Mouse (Mus musculus) cerebellum, adult 8-10 months (tissue): ENCODE data around the gene Cox7a1.
"Not testable (repeated sequence)": the region's sequence is repeated elsewhere in the genome, so short reads cannot be mapped to it uniquely, and the experiment has no call there.

Experiments used
- DNase-seq: peaks from one replicate; pipeline ENCODE4 v3.0.0; 2022

Gene Cox7a1

DNA sequence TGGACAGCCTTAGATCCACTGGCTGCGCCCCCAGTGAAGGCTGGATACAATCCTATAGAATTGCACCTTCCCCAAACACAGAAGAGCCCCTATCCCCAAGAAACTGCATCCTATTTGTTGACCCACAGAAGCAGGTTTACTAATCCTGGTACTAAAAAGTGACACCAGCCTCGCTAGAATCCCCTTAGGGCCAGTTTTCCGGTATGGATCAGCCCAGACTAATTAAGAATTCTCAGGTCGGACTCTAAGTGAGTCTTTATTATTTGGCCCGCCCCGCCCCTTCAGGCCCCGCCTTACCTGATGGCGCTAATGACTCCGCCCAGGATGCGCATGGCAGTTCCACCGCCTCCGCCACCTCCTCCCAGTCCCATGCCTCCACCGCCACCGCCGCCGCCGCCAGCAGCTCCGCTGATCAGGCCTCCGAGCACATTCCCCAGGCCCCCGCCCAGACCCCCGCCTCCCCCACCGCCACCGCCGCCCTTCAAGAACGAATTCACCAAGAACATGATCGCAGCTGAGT, 9.7 kb downstream of the Cox7a1 start:
- DNase-seq, result peak; percentile 82

- DNase-seq, result peak; percentile 52
These were observed 10.3 kb downstream of the Cox7a1 start for GRCm38 (mm10) chr7:30194101-30194831.

GRCm38 (mm10) chr7:30194884-30195283, 10.9 kb downstream of the Cox7a1 start:
- peak; percentile 93 for DNase-seq

GRCm38 (mm10) chr7:30195461-30195860, 11.5 kb downstream of the Cox7a1 start:
- DNase-seq, result no peak

GRCm38 (mm10) chr7:30196171-30196570, 12.2 kb downstream of the Cox7a1 start:
- DNase-seq, result no peak

- DNase-seq, result no peak
These were observed 13.7 kb downstream of the Cox7a1 start for GRCm38 (mm10) chr7:30197592-30198129.

- DNase-seq, result peak; percentile 67
These were observed 14.6 kb downstream of the Cox7a1 start, which contains the start of gene Capns1 for GRCm38 (mm10) chr7:30198481-30198971. Capns1 (minus strand) TSS chr7:30198811.

DNA sequence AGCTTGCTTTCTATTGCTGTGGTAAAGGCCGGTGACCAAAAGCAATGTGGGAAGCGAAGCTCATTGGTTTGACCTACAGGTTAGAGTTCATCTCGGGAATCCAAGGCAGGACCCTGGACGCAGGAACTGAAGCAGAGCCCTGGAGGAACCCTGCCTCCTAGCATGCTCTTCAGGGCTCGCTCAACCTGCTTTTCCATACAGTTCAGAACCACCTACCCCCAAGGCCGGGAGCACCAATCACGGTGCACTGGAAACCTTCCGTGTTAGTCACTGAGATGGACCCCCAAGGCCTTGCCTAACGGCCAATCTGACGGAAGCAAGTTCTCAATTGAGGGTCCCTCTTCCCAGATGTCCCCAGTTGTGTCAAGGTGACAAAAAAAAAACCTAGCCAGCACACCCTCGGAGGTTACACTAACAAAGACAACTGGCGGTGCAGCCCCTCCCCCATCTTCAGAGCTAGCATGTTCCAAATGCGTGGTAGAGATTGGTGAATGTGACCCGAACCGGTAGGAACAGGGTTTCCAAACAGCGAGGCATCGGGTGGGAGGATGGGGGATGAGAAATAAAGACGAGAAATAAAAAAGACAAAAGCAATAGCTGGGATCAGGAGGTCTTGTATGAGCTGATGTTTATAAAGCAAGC, 15.7 kb downstream of the Cox7a1 start:
- DNase-seq, result peak; percentile 14

DNA sequence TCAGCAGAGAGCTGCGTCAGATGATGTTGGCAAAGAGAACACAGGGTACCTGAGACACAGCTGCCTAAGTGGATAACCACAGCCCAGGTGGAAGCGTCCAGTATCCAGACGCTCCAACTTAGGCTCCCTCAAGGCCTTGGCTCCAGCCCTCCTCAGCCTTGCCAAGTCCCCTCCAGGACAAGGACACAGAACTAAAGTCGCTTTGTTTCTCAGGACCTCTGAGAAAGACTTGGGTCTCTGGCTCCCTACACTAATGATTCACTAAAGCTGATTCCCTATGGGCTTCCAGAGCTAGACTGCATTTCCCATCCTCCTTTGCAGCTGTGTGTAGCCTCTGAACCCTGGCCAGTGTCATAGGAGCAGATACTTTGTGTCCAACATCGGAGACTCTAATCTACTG, 16.3 kb downstream of the Cox7a1 start:
- peak; percentile 12 for DNase-seq

GRCm38 (mm10) chr7:30200661-30201060, 16.7 kb downstream of the Cox7a1 start:
- DNase-seq, result not testable (repeated sequence)

GRCm38 (mm10) chr7:30202895-30203690, 19.1 kb downstream of the Cox7a1 start:
- DNase-seq, result peak; percentile 59

- no peak for DNase-seq
These were observed 20.4 kb downstream of the Cox7a1 start for GRCm38 (mm10) chr7:30204380-30204779.

DNA sequence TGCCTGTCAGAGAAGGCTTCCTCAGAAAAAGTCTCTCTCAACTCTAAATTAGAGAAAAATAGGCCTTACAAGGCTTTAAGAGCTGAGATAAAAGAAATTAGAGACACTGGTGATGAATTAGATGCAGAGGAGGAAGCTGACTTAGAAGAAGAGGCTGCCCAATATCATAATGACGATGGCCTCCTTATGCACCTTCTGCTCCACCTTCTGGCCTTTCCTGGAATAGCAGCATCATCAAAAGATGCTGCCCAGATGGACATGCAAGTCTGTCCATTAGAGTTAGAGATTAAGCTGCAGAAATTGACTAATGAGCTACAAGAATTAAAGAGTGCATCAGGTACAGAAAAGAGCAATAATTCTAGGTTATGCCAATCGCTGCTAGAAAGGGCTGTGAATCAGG, 21.4 kb downstream of the Cox7a1 start:
- peak; percentile 81 for DNase-seq

DNA sequence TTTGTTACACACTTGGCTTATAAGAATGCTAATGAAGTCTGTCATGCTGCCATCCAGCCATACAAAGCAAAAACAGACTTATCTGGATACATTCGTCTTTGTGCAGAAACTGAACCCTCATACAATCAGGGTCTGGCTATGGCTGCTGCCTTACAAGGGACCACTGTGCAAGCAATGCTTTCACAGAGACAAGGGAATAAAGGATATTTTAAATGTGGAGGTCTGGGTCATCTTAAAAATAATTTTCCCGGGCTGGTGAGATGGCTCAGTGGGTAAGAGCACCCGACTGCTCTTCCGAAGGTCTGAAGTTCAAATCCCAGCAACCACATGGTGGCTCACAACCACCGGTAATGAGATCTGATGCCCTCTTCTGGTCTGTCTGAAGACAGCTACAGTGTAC, 22.4 kb downstream of the Cox7a1 start:
- not testable (repeated sequence) for DNase-seq

- DNase-seq, result no peak
These were observed 27.1 kb downstream of the Cox7a1 start for GRCm38 (mm10) chr7:30211025-30211424.

DNA sequence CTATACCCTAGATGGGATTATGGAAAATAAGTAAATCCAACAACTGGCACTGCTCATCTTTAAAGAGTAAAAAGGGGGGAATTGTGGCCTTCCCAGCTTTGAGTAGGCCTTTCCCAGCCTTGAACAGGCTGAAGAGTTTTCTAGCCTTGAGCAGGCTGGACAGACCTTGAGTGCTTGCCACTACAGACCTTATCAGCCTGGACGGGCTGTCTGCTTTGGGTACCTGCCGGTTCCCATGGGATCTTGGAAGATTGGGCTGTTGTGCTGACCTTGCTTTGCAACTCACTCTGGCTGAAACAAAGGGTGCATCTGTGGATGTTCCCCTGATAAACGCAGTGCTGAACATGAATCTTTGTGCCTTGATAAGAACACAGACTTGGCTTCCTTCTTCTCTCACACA, 29.9 kb downstream of the Cox7a1 start:
- no peak for DNase-seq

GRCm38 (mm10) chr7:30215875-30216274, 31.9 kb downstream of the Cox7a1 start:
- no peak for DNase-seq

DNA sequence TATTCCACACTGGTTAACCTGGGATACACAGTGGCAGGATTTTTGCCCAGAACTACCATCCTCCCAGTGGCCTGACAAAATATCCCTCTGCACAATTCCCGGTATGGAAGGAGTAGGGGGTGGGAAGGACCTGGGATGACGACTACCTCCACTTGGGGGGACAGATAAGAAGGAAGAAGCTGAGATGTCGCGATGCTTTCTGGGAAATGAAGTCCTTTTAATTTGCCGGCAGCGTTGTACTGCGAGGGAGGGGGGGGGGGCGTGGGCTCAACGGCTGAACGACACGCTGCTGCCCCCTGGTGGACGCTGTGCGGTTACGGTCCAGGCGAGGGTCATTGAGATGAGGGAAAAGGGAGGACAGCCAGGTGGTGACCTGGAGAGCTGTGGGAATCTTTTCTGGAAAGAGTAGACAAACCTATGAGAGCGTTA, 32.8 kb downstream of the Cox7a1 start:
- DNase-seq, result peak; percentile 82

DNA sequence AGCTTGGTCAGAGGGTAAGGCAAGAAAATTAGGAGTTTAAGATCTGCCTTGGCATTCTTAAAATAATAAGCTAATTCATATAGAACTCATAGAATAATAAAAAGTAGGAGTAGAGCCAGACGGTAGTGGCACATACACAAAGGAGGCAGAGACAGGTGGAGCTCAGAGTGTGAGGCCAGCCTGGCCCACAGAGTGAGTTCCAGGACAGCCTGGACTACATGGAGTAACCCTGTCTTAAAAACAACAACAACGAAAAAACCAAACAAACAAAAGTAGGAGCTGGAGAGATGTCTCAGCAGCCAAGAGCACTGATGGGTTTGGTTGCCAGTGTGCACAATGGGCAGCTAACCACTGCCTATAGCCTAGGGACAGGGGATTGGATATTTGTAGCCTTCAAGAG, 33.3 kb downstream of the Cox7a1 start:
- DNase-seq, result no peak

- no peak for DNase-seq
These were observed 35.5 kb downstream of the Cox7a1 start for GRCm38 (mm10) chr7:30219293-30220007.

- DNase-seq, result no peak
These were observed 36.0 kb downstream of the Cox7a1 start for GRCm38 (mm10) chr7:30220008-30220356.

GRCm38 (mm10) chr7:30221433-30221832, 37.5 kb downstream of the Cox7a1 start:
- no peak for DNase-seq
